8 mouse cellular contexts compared by ENCODE assay signal in the genomic region with DNA sequence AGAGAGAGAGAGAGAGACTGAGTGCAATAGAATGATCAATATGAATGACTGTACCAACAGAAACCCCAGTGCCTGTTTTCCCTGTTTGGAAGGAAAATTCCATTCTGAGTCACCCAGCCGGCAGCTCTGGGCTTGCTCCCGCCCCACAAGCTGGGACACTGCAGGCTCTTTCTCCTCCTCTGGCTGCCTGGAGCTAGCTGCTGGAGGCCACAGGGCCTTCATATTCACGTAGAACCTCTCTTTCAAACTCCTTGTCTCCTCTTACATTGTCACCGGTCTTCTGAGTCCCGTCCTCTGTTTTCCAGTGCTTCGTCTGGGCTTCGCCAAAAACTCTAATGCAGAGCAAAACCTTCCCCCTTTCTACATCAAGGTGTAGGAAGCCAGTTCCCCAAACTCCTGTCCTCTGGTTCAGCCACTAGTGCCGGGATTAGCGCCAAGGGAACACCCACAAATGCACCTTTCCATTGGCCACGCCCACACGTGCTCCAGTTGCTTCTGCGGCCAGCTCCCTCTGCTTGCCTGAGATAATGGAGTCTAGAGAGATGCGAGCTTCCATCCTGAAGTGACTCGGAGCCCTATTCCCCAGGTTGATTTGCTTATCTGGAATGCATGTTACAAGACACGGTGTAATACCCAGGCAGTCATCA.
DNase-seq lines count a peak whose midpoint lies in the region; ATAC-seq lines count a peak whose summit lies in the region.

No protein-coding gene starts in this region.

- ATAC-seq in heart, embryonic 15.5 days (replicated peaks; ENCODE audit: insufficient number of reproducible peaks, insufficient read depth, low FRiP score, low read depth), result no peak
- no peak for ATAC-seq in hindbrain, embryonic 13.5 days (ENCODE audit: low FRiP score)
- no peak for ATAC-seq in limb, embryonic 13.5 days (ENCODE audit: low FRiP score, low read depth)
- peak; percentile 60; the same call in 1 of the 2 replicates for ATAC-seq in stomach, embryonic 16.5 days (ENCODE audit: insufficient read depth, low FRiP score)

- H3K4me3 ChIP-seq in heart, embryonic 15.5 days, result no peak overlapping the region
- H3K4me3 ChIP-seq in hindbrain, embryonic 13.5 days, result no peak overlapping the region
- H3K4me3 ChIP-seq in limb, embryonic 13.5 days, result no peak overlapping the region
- no peak overlapping the region for H3K4me3 ChIP-seq in stomach, embryonic 16.5 days (replicated peaks; ENCODE audit: low read length)

- DNase-seq in heart, postnatal 14 days, result no peak
- DNase-seq in ES-CJ7 (ENCODE audit: low read depth, low spot score), result peak; percentile 52
- peak; percentile 29 to 42 for DNase-seq in adrenal gland, adult 18-20 months (ENCODE audit: low spot score in 2 of 2)
- DNase-seq in thymus, adult 18-20 months, result no peak

- no peaks in the 10 kb centered on the region for H3K36me3 ChIP-seq in heart, embryonic 15.5 days
- H3K36me3 ChIP-seq in hindbrain, embryonic 13.5 days, result no peaks in the 10 kb centered on the region
- H3K36me3 ChIP-seq in limb, embryonic 13.5 days, result no peaks in the 10 kb centered on the region
- H3K36me3 ChIP-seq in stomach, embryonic 16.5 days (ENCODE audit: control insufficient read depth, insufficient read depth, low read length), result no peaks in the 10 kb centered on the region

- peaks cover 8% of the 10 kb centered on the region for H3K4me1 ChIP-seq in heart, embryonic 15.5 days (replicated peaks)
- H3K4me1 ChIP-seq in hindbrain, embryonic 13.5 days (replicated peaks), result peaks cover 25% of the 10 kb centered on the region
- peaks cover 12% of the 10 kb centered on the region for H3K4me1 ChIP-seq in limb, embryonic 13.5 days
- H3K4me1 ChIP-seq in stomach, embryonic 16.5 days (ENCODE audit: control insufficient read depth, insufficient read depth, low read length), result no peaks in the 10 kb centered on the region

- H3K9ac ChIP-seq in heart, embryonic 15.5 days, result no peak overlapping the region
- no peak overlapping the region for H3K9ac ChIP-seq in hindbrain, embryonic 13.5 days
- H3K9ac ChIP-seq in limb, embryonic 13.5 days, result no peak overlapping the region
- H3K9ac ChIP-seq in stomach, embryonic 16.5 days (ENCODE audit: low read length), result 0 out of 2 replicates have a peak overlapping the region, but pooled peaks have one; percentile 29

- WGBS in heart, embryonic 15.5 days, result 14% methylated on average over 15 of the region's 15 CpGs
- 13% methylated on average over 15 of the region's 15 CpGs for WGBS in hindbrain, embryonic 13.5 days
- 11% methylated on average over 15 of the region's 15 CpGs for WGBS in limb, embryonic 13.5 days
- WGBS in stomach, embryonic 16.5 days, result 12% methylated on average over 15 of the region's 15 CpGs

- intact Hi-C loops in heart, postnatal 14 days (cut with DNase I), result no loop called here

- H3K4me2 ChIP-seq in heart, embryonic 15.5 days, result peak overlapping the region; percentile 30; the same call in 1 of the 2 replicates
- no peak overlapping the region for H3K4me2 ChIP-seq in hindbrain, embryonic 13.5 days
- peak overlapping the region; percentile 34 for H3K4me2 ChIP-seq in limb, embryonic 13.5 days (replicated peaks)
- H3K4me2 ChIP-seq in stomach, embryonic 16.5 days (ENCODE audit: low read depth, low read length), result peak overlapping the region; percentile 37

- H3K27ac ChIP-seq in heart, embryonic 15.5 days, result no peak overlapping the region
- H3K27ac ChIP-seq in hindbrain, embryonic 13.5 days, result peak overlapping the region; percentile 74; the same call in 1 of the 2 replicates
- H3K27ac ChIP-seq in limb, embryonic 13.5 days, result no peak overlapping the region
- peak overlapping the region; percentile 64; the same call in 1 of the 2 replicates for H3K27ac ChIP-seq in stomach, embryonic 16.5 days (ENCODE audit: low read length)

- no peaks in the 10 kb centered on the region for H3K27me3 ChIP-seq in heart, embryonic 15.5 days
- H3K27me3 ChIP-seq in hindbrain, embryonic 13.5 days, result no peaks in the 10 kb centered on the region
- H3K27me3 ChIP-seq in limb, embryonic 13.5 days, result 0 out of 2 replicates have a peak, but pooled peaks cover 6% of the 10 kb centered on the region
- H3K27me3 ChIP-seq in stomach, embryonic 16.5 days (ENCODE audit: control insufficient read depth, insufficient read depth, low read length), result no peaks in the 10 kb centered on the region

- H3K9me3 ChIP-seq in heart, embryonic 15.5 days (replicated peaks), result no peaks in the 10 kb centered on the region
- H3K9me3 ChIP-seq in hindbrain, embryonic 13.5 days, result no peaks in the 10 kb centered on the region
- H3K9me3 ChIP-seq in limb, embryonic 13.5 days, result no peaks in the 10 kb centered on the region
- no peaks in the 10 kb centered on the region for H3K9me3 ChIP-seq in stomach, embryonic 16.5 days (replicated peaks; ENCODE audit: control insufficient read depth, low read length)

Comparison
In these comparisons a context has a peak if more than half of its experiments do, and no peak if none do; other contexts are left out.
1. H3K27ac ChIP-seq: peak in hindbrain, embryonic 13.5 days (single experiment) and stomach, embryonic 16.5 days (single experiment); none in heart, embryonic 15.5 days (single experiment) and limb, embryonic 13.5 days (single experiment).
2. DNase-seq: peak in ES-CJ7 (single experiment) and adrenal gland, adult 18-20 months (2 of 2); none in heart, postnatal 14 days (0 of 2) and thymus, adult 18-20 months (0 of 2).